Mouse (Mus musculus) spleen, adult 2 months (tissue): ENCODE data around the gene H2afy.

ENCODE experiments used
- CTCF ChIP-seq: fragments of 200-500 bp; IDR thresholded peaks from 2 replicates; pipeline ENCODE4 v1.5.1; 2011; ENCODE audit warnings: mild to moderate bottlenecking, inconsistent platforms; ENCODE audit not compliant: insufficient read depth, insufficient read length, insufficient replicate concordance; ENCODE audit errors: extremely low read depth
- POLR2A ChIP-seq: fragments of 200-500 bp; IDR thresholded peaks from 2 replicates; pipeline ENCODE4 v1.6.1; 2011; ENCODE audit warnings: low read depth, low read length, inconsistent platforms

GRCm38 (mm10) chr13:56162859-56163258 is 26.7 kb upstream of the H2afy start:
- TF ChIP-seq POLR2A (no peak), CTCF (no peak)
